Mouse (Mus musculus) right cerebral cortex, adult 2 months (tissue): ENCODE data around the gene Trem1.

ENCODE experiments used
- DNase-seq, 2 experiments: peaks; one replicate each; pipeline ENCODE4 v3.0.0; 2021 to 2022; ENCODE audit warnings: low spot score in 2 of 2

Gene Trem1

GRCm38 (mm10) chr17:48267591-48267990, 35.0 kb downstream of the Trem1 start:
- no peak for DNase-seq

GRCm38 (mm10) chr17:48268276-48268675, 35.7 kb downstream of the Trem1 start:
- DNase-seq = no peak

GRCm38 (mm10) chr17:48269833-48270232, 37.3 kb downstream of the Trem1 start:
- DNase-seq = no peak

- no peak for DNase-seq
Measured at GRCm38 (mm10) chr17:48272158-48272557, 39.6 kb downstream of the Trem1 start.

GRCm38 (mm10) chr17:48272598-48272997, 40.0 kb downstream of the Trem1 start:
- DNase-seq = no peak

GRCm38 (mm10) chr17:48274098-48274497, 41.5 kb downstream of the Trem1 start:
- DNase-seq = no peak

- DNase-seq = peak; percentile 86 to 90
Measured at GRCm38 (mm10) chr17:48274885-48275284, 42.3 kb downstream of the Trem1 start.

- no peak for DNase-seq
Measured at GRCm38 (mm10) chr17:48275736-48276135, 43.2 kb downstream of the Trem1 start.

- no peak for DNase-seq
Measured at GRCm38 (mm10) chr17:48278381-48278780, 45.8 kb downstream of the Trem1 start.

GRCm38 (mm10) chr17:48279002-48279401, 46.4 kb downstream of the Trem1 start:
- DNase-seq = no peak

GRCm38 (mm10) chr17:48280943-48281738, 48.6 kb downstream of the Trem1 start:
- no peak for DNase-seq

GRCm38 (mm10) chr17:48281739-48282085, 49.1 kb downstream of the Trem1 start:
- no peak for DNase-seq

- DNase-seq = no peak
Measured at GRCm38 (mm10) chr17:48286765-48287164, 54.2 kb downstream of the Trem1 start.

GRCm38 (mm10) chr17:48287276-48287675, 54.7 kb downstream of the Trem1 start:
- DNase-seq = no peak

GRCm38 (mm10) chr17:48293500-48294194, 61.1 kb downstream of the Trem1 start:
- no peak for DNase-seq
